Mouse (Mus musculus): ENCODE results near the gene Tmem132b.

GRCm38 (mm10) chr5:125534611-125535324, 3.2 kb downstream of the Tmem132b start:
- TF ChIP-seq TCF12 (IDR thresholded peaks at IDR 0.05; ENCODE audit: insufficient read depth, poor library complexity, severe bottlenecking) = no peak
- no peak for TF ChIP-seq POLR2A (IDR thresholded peaks at IDR 0.05; ENCODE audit: insufficient read length, low read depth)
- no peak for TF ChIP-seq MYOD1 (IDR thresholded peaks at IDR 0.05; ENCODE audit: control insufficient read depth in 1 of 3, insufficient read length in 2 of 3, low read depth in 2 of 3)
- TF ChIP-seq MYOG (IDR thresholded peaks at IDR 0.05; ENCODE audit: control insufficient read depth in 1 of 3, insufficient read depth in 1 of 3, insufficient read length in 2 of 3, low read depth in 2 of 3) = no peak
- TF ChIP-seq CEBPB (IDR thresholded peaks at IDR 0.05; ENCODE audit: insufficient read depth, poor library complexity, severe bottlenecking) = no peak
- no peak for TF ChIP-seq E2F4 (IDR thresholded peaks at IDR 0.05; ENCODE audit: insufficient read depth)
- no peak for TF ChIP-seq MAX (IDR thresholded peaks at IDR 0.05; ENCODE audit: low read depth)
- TF ChIP-seq REST (IDR thresholded peaks at IDR 0.05; ENCODE audit: insufficient read depth, insufficient read length) = no peak
- no peak for TF ChIP-seq POLR2AphosphoS2 (IDR thresholded peaks at IDR 0.05; ENCODE audit: insufficient read length, low read depth)
- TF ChIP-seq USF1 (IDR thresholded peaks at IDR 0.05; ENCODE audit: low read depth) = no peak
- no peak for TF ChIP-seq TCF3 (IDR thresholded peaks at IDR 0.05; ENCODE audit: insufficient read length, low read depth)
- no peak for TF ChIP-seq SRF (IDR thresholded peaks at IDR 0.05; ENCODE audit: control insufficient read depth, insufficient read length, low read depth)
